Comparison of ENCODE assay signal across 9 mouse cellular contexts in the genomic region with DNA sequence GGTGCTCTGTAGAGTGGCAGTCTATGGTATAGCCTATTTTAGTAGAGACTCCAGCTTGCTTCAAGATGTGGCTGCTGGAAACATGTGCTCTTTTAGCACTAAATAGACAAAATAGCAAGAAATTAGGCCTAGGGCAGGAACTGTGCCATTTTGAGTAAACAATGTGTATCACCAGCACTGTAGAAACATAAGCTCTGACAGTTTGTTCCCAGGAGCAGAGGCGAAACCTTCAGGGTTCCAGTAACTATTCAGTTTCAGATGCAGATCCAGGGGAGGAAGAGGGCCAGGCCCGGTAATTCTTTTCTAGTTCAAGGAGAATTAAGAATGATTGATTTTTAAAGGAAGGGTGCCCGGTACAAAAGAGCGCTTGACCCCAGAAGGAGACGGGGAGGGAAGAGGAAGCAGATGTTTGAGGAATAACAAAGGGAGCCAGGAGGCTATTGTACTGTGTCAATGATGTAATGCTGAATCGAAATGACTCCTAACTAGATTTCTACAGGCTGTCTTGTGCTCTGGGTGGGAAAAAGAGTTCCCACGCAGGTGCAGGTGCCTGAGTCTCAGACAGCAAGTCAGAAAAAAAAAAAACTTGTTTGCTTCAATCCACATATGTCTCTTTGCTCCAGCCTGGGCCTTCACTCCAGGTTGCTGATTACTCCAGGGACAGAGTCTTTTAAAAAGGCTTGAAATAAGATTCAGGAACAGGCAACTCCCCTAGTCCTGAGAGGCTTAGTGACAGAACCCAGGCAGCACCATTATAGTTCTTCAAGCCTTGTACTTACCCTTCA. TPM values are rescaled to one million over a fixed set of nuclear protein-coding genes. Genes with fewer than 3 reads are reported as not detected.
DNase-seq lines count a peak whose midpoint lies in the region; ATAC-seq and TF ChIP-seq lines count a peak whose summit lies in the region.
"Had no signal": no experiment of that assay in that cellular context is flagged by ENCODE, and none has a peak within 500 bp of the region (broad histone marks: within the 10 kb centered on the region; RNA-seq: fewer than 3 reads in every experiment).

No protein-coding gene starts in this region.

- H3K27me3 ChIP-seq in lung, embryonic 15.5 days, result no peaks in the 10 kb centered on the region
- H3K27me3 ChIP-seq in embryonic facial prominence, embryonic 11.5 days (ENCODE audit: control insufficient read depth, insufficient read depth, low read length), result no peaks in the 10 kb centered on the region
- no peaks in the 10 kb centered on the region for H3K27me3 ChIP-seq in kidney, embryonic 16.5 days (ENCODE audit: insufficient read depth, low read length)
- H3K27me3 ChIP-seq in neural tube, embryonic 12.5 days (replicated peaks), result no peaks in the 10 kb centered on the region

- no peaks in the 10 kb centered on the region for H3K9me3 ChIP-seq in lung, embryonic 15.5 days
- no peaks in the 10 kb centered on the region for H3K9me3 ChIP-seq in embryonic facial prominence, embryonic 11.5 days (replicated peaks; ENCODE audit: control insufficient read depth, low read length)
- no peaks in the 10 kb centered on the region for H3K9me3 ChIP-seq in kidney, embryonic 16.5 days (ENCODE audit: low read length)
- no peaks in the 10 kb centered on the region for H3K9me3 ChIP-seq in neural tube, embryonic 12.5 days

- no peak for DNase-seq in lung, adult 2 months
- peak; percentile 11 for DNase-seq in embryonic facial prominence, embryonic 11.5 days (ENCODE audit: low spot score)
- no peak for DNase-seq in cerebellum, adult 8-10 months
- no peak for DNase-seq in c-Kit-positive CD71-positive TER-119-positive erythroid progenitor cells, embryonic 14.5 days (ENCODE audit: low spot score)

- TF ChIP-seq POLR2A in lung, adult 2 months (IDR thresholded peaks at IDR 0.05; ENCODE audit: borderline replicate concordance, extremely low read depth, low read depth, low read length), result no peak

- peak overlapping the region; percentile 49; the same call in 1 of the 2 replicates for H3K27ac ChIP-seq in lung, embryonic 15.5 days
- no peak overlapping the region for H3K27ac ChIP-seq in embryonic facial prominence, embryonic 11.5 days (replicated peaks; ENCODE audit: low read depth, low read length)
- peak overlapping the region; percentile 56; the same call in 1 of the 2 replicates for H3K27ac ChIP-seq in kidney, embryonic 16.5 days (ENCODE audit: low read length)
- no peak overlapping the region for H3K27ac ChIP-seq in neural tube, embryonic 12.5 days

- no peak for ATAC-seq in lung, embryonic 15.5 days (ENCODE audit: borderline replicate concordance, extremely low read depth, low FRiP score, low TSS enrichment)
- 0 out of 2 replicates have a peak, but pooled peaks have one; percentile 48 for ATAC-seq in embryonic facial prominence, embryonic 11.5 days (replicated peaks; ENCODE audit: insufficient number of reproducible peaks, low FRiP score, low TSS enrichment, low read depth)
- no peak for ATAC-seq in kidney, embryonic 16.5 days (ENCODE audit: low FRiP score, low TSS enrichment)
- ATAC-seq in neural tube, embryonic 12.5 days (ENCODE audit: low FRiP score, low read depth), result peak; percentile 63; the same call in 1 of the 2 replicates

- 30% methylated on average over 7 of the region's 7 CpGs for WGBS in lung, embryonic 15.5 days
- WGBS in lung, adult 2 months, result 32% methylated on average over 7 of the region's 7 CpGs
- WGBS in embryonic facial prominence, embryonic 11.5 days, result 28% methylated on average over 7 of the region's 7 CpGs
- WGBS in kidney, embryonic 16.5 days, result 32% methylated on average over 7 of the region's 7 CpGs
- 20% methylated on average over 7 of the region's 7 CpGs for WGBS in neural tube, embryonic 12.5 days

- no peaks in the 10 kb centered on the region for H3K36me3 ChIP-seq in lung, embryonic 15.5 days
- H3K36me3 ChIP-seq in embryonic facial prominence, embryonic 11.5 days (replicated peaks; ENCODE audit: control insufficient read depth, insufficient read depth, low read depth, low read length), result no peaks in the 10 kb centered on the region
- H3K36me3 ChIP-seq in kidney, embryonic 16.5 days (ENCODE audit: insufficient read depth, low read length), result no peaks in the 10 kb centered on the region
- H3K36me3 ChIP-seq in neural tube, embryonic 12.5 days, result no peaks in the 10 kb centered on the region

- H3K9ac ChIP-seq in lung, embryonic 15.5 days, result no peak overlapping the region
- H3K9ac ChIP-seq in embryonic facial prominence, embryonic 11.5 days (replicated peaks; ENCODE audit: low read length), result no peak overlapping the region
- no peak overlapping the region for H3K9ac ChIP-seq in kidney, embryonic 16.5 days (replicated peaks; ENCODE audit: low read length)
- no peak overlapping the region for H3K9ac ChIP-seq in neural tube, embryonic 12.5 days

- H3K4me3 ChIP-seq in lung, embryonic 15.5 days, result no peak overlapping the region
- no peak overlapping the region for H3K4me3 ChIP-seq in lung, adult 2 months (replicated peaks; ENCODE audit: extremely low read depth, low read depth, low read length)
- H3K4me3 ChIP-seq in embryonic facial prominence, embryonic 11.5 days (ENCODE audit: low read depth, low read length), result no peak overlapping the region
- no peak overlapping the region for H3K4me3 ChIP-seq in kidney, embryonic 16.5 days (ENCODE audit: low read length)
- H3K4me3 ChIP-seq in neural tube, embryonic 12.5 days, result no peak overlapping the region

- no peak for TF ChIP-seq CTCF in lung, adult 2 months (IDR thresholded peaks at IDR 0.05; ENCODE audit: insufficient read depth, low read length)

- H3K4me1 ChIP-seq in lung, embryonic 15.5 days, result no peaks in the 10 kb centered on the region
- H3K4me1 ChIP-seq in lung, adult 2 months (ENCODE audit: control insufficient read depth, insufficient read depth, low read length), result no peaks in the 10 kb centered on the region
- H3K4me1 ChIP-seq in embryonic facial prominence, embryonic 11.5 days (ENCODE audit: control insufficient read depth, insufficient read depth, low read length), result no peaks in the 10 kb centered on the region
- no peaks in the 10 kb centered on the region for H3K4me1 ChIP-seq in kidney, embryonic 16.5 days (ENCODE audit: insufficient read depth, low read length)
- no peaks in the 10 kb centered on the region for H3K4me1 ChIP-seq in neural tube, embryonic 12.5 days

- no peak overlapping the region for H3K4me2 ChIP-seq in lung, embryonic 15.5 days
- no peak overlapping the region for H3K4me2 ChIP-seq in embryonic facial prominence, embryonic 11.5 days (ENCODE audit: low read depth, low read length)
- H3K4me2 ChIP-seq in kidney, embryonic 16.5 days (replicated peaks; ENCODE audit: low read depth, low read length), result no peak overlapping the region
- H3K4me2 ChIP-seq in neural tube, embryonic 12.5 days (replicated peaks), result no peak overlapping the region

RNA-seq across cellular contexts. Expression of gene Tex13c2, which starts 57.4 kb away (rescaled TPM):
- not detected in 2 replicates for polyA plus RNA-seq in lung, embryonic 15.5 days (2015; fragmentation: Nextera tagmentation; extraction: Ambion mirVana)
- not detected in 2 replicates for polyA plus RNA-seq in lung, adult 2 months (2012; rRNA removed)
- not detected in 2 replicates for polyA plus RNA-seq in embryonic facial prominence, embryonic 11.5 days (2014; fragmentation: Nextera tagmentation; extraction: Ambion mirVana)
- not detected in 2 replicates for polyA plus RNA-seq in kidney, embryonic 16.5 days (2015; fragmentation: Nextera tagmentation; extraction: Ambion mirVana)
- not detected in 2 replicates for polyA plus RNA-seq in neural tube, embryonic 12.5 days (2016; fragmentation: Nextera tagmentation; extraction: Ambion mirVana)
- polyA plus RNA-seq: frontal cortex, adult 2 months; small intestine, adult 2 months had no signal

Comparison
In these comparisons a context has a peak if more than half of its experiments do, and no peak if none do; other contexts are left out.
1. ATAC-seq: peak in embryonic facial prominence, embryonic 11.5 days (single experiment) and neural tube, embryonic 12.5 days (single experiment); none in lung, embryonic 15.5 days (single experiment) and kidney, embryonic 16.5 days (single experiment).
2. H3K27ac ChIP-seq: peak in lung, embryonic 15.5 days (single experiment) and kidney, embryonic 16.5 days (single experiment); none in embryonic facial prominence, embryonic 11.5 days (single experiment) and neural tube, embryonic 12.5 days (single experiment).